Mouse (Mus musculus) megakaryocyte, embryonic 14.5 days (primary cell): Measurements from ENCODE around the gene Sav1. TPM values are rescaled to one million over a fixed set of nuclear protein-coding genes. Genes with fewer than 3 reads are reported as not detected.

Source experiments
- H3K27me3 ChIP-seq: replicated peaks from 2 replicates; pipeline ENCODE3; 2012; ENCODE audit warnings: inconsistent platforms
- H3K36me3 ChIP-seq: replicated peaks from 2 replicates; pipeline ENCODE3; 2012; ENCODE audit warnings: low read length, inconsistent platforms, mixed read lengths
- H3K4me1 ChIP-seq: 2 replicates; pipeline ENCODE4 v1.6.1; 2012; ENCODE audit warnings: inconsistent platforms
- H3K4me3 ChIP-seq: replicated peaks from 2 replicates; pipeline ENCODE3; 2012; ENCODE audit warnings: moderate library complexity, mild to moderate bottlenecking, inconsistent platforms
- H3K9me3 ChIP-seq: 2 replicates; pipeline ENCODE4 v1.6.1; 2012; ENCODE audit warnings: inconsistent platforms
- FLI1 ChIP-seq: IDR thresholded peaks from 2 replicates; pipeline ENCODE4 v1.6.1; 2012; ENCODE audit warnings: low read length, inconsistent platforms, mixed read lengths
- GATA1 ChIP-seq: IDR thresholded peaks from 3 replicates; pipeline ENCODE4 v1.6.1; 2012; ENCODE audit warnings: mixed read lengths, low read length, inconsistent platforms, borderline replicate concordance
- polyA plus RNA-seq: library from polyadenylated mRNA; stranded (reverse); fragments of >175 nt; gene quantifications from 2 replicates; pipeline ENCODE4 v1.2.3, GENCODE M21; 2012; ENCODE audit warnings: low replicate concordance; ENCODE audit not compliant: insufficient read depth

Gene Sav1
- polyA plus RNA-seq, 1 experiment = 9.6 TPM

DNA sequence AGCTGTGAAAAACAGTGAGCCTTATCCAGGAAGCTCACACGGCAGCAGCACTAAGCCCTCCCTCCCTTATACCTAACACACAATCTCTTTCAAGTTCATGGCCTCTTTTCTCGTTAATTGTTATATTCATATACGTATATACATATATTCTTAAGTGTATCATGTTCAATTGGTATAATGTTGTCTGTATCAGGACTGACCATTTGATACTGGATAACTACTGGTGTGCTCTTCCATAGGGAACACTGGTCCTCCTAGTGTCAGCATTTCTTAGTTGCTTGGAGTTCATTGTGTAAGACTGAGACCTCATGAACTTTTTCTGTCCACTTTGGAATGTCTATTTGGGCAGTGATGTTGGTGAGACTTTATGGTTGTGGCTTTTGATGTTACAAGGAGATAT, 63.7 kb downstream of the Sav1 start:
- peaks cover 3% of the 10 kb centered on the region for H3K27me3 ChIP-seq
- H3K4me1 ChIP-seq = peaks cover 14% of the 10 kb centered on the region
- H3K36me3 ChIP-seq = no peaks in the 10 kb centered on the region
- no peak for TF ChIP-seq GATA1
- no peak for TF ChIP-seq FLI1
- no peaks in the 10 kb centered on the region for H3K9me3 ChIP-seq
- no peak overlapping the region for H3K4me3 ChIP-seq

- peaks cover 5% of the 10 kb centered on the region for H3K27me3 ChIP-seq
- H3K4me1 ChIP-seq = peaks cover 14% of the 10 kb centered on the region
- no peak overlapping the region for H3K4me3 ChIP-seq
- TF ChIP-seq FLI1 (no peak), GATA1 (no peak)
- no peaks in the 10 kb centered on the region for H3K9me3 ChIP-seq
- H3K36me3 ChIP-seq = no peaks in the 10 kb centered on the region
Measured at GRCm38 (mm10) chr12:69922099-69922498, 64.7 kb downstream of the Sav1 start.

DNA sequence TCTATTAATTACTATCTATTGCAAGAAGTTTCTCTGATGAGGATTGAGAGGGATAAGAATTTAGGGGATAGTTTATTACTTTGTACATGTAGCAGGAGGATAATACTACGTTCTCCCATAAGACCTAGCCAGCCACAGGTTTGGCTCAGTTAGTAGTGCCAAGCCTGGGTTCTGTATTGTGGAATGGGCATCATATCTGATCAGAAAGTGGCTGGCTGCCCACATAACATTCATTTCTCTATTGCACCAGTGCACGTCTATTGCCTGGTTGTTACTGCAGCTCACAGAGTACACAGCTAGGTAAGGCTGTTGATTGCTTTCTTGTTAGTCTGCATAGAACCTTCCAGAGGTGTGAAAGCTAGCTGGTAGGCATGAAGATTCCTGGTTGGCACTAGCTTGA, 68.9 kb downstream of the Sav1 start:
- Histone ChIP-seq H3K36me3 (no peaks in the 10 kb centered on the region), H3K9me3 (no peaks in the 10 kb centered on the region), H3K4me1 (peaks cover 4% of the 10 kb centered on the region), H3K27me3 (peaks cover 2% of the 10 kb centered on the region), H3K4me3 (no peak overlapping the region)
- no peak for TF ChIP-seq GATA1
- no peak for TF ChIP-seq FLI1

Other genes starting within 250 kb of the Sav1 start
- not detected in 2 replicates for gene Cdkl1, start 195.7 kb downstream of the Sav1 start, polyA plus RNA-seq
- 0.53 and 0.83 TPM in 2 replicates for gene Atl1, start 94.4 kb downstream of the Sav1 start, polyA plus RNA-seq
- gene Map4k5, start 93.8 kb downstream of the Sav1 start, polyA plus RNA-seq = 0.17 and 3.6 TPM in 2 replicates
- gene Nin, start 126.7 kb upstream of the Sav1 start, polyA plus RNA-seq = 2.2 and 5.0 TPM in 2 replicates
- not detected in 2 replicates for gene Abhd12b, start 167.1 kb upstream of the Sav1 start, polyA plus RNA-seq
- gene Pygl, start 244.5 kb upstream of the Sav1 start, polyA plus RNA-seq = 1.8 and 35.0 TPM in 2 replicates